Mouse (Mus musculus) central nervous system, embryonic 18 days (tissue): Measurements from ENCODE around the gene Syt12. TPM values are rescaled to one million over a fixed set of nuclear protein-coding genes. Genes with fewer than 3 reads are reported as not detected.

Experiments
- polyA plus RNA-seq: library from polyadenylated mRNA; depleted of rRNA; stranded (reverse); fragments of >200 nt; gene quantifications from 2 replicates; pipeline ENCODE4 v1.2.3, GENCODE M21; 2012; rRNA removed

Syt12 gene
- 3.8 and 4.3 TPM in 2 replicates for polyA plus RNA-seq

DNA sequence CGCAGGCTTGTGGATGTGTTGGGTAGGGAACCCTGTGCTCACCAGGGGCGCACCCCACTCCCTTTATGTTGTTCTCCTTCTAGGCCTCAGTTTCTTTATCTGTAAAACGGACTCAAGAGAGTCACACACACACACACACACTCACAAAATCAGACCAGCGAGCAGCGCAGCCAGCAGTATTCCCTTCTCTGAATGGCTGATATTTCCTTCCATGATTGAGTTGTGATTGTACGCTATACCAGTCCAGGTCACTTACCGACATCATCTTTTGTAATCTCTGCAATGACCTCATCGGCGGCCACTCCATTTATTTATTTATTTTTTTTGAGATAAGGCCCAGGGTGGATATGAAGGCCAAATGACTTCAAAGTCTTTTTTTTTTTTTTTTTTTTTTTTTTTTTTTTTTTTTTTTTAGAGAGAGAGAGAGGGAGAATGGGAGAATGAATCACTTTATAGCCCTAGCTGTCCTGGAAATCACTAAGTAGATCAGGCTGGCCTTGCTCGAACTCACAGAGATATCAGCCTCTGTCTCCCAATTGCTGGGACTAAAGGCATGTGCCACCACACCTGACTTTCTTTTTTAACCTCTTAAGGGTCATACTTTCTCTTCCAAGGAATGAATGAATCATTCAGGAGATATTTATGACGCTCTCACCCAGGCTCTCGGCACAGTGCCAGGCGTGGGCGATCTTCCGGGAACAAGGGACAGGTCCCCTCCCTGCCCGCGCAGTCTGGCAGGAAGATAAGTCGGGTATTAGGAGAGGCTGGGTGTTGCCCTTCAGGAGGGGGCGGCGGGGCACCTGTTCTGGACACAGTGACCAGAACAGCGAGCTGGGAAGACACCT lies at the start of gene Syt12:
Gene Syt12, minus strand, starts transcription at position 103 of the 845 bp plus-strand sequence.

GRCm38 (mm10) chr19:4509986-4510963 lies 33.0 kb upstream of the Syt12 start, which contains the start of gene Pcx:
Gene Pcx, plus strand, starts transcription at chr19:4510472.

DNA sequence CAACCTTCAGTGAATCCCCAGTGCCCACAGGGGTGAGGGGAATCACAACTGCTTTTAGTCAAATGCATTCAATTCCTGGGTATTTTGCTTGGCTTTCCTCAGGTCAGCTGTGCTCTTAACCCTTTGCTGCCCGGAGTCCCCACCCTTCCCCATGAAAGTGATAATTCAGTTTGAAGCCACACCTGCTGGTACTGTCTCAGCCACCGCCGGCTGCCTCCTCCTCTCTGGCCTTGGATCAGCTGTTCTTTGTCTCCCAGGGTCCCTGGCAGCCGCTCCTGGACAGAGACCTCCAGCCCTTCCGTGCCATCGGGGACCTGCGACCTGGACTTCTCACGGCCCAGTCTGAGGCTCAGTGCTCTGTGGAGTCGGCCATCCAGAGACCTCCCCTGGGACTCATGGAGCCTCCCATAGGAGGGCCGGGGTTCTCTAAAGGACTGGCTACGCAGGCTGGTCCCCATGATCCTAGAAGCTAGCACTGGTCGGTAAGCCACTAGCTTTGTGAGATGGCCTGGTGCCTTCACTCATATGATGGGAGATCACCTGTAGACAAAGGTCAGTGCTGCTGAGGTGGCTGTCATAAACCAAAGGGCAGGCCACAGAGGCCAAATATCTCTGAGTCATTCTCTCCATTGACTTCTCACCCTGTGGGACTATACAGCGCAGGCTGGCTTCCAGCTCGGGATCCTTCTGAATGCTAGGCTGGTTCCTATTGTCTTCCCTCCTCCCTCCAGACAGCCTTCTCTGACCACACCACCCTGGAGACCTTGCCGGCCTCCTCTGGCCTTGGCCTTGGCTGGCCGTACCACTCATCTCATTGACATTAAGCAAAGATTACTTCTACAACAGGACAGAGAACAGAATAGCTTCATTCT lies 21.1 kb upstream of the Syt12 start, which contains the start of gene 2010003K11Rik:
Gene 2010003K11Rik, minus strand, starts transcription at position 522 of the 872 bp plus-strand sequence.

DNA sequence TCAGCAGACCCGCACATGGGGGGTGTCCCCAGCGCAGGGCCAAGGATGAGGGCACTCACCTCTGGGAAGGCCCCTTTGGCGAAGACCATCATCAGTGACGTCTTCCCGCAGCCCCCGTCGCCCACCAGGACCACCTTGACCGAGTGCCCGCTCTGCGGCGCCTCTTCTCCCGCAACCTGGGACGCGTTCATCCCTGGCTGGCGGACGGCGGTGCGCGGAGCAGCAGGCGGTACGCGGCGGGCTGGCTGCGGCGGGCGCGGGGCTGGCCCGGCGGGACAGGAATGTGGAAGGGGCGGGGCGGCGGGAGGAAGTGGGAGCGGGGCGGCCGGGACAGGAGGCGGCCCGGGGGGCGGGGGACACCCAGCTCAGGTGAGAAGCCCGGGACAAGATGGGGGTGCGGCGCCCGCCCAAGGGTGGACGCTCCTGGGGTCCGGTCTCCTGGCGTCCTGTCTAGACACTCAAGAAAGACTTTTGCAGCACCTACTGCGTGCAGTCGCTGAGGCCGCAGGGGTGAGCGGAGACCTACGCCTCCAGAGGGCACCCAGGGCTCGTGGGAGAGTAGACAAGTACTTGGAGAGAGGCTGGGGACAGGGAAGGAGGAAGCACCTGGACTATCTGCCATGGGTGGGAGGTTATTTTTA lies 38.0 kb downstream of the Syt12 start, which contains the start of gene Rhod:
Gene Rhod, minus strand, starts transcription at position 272 of the 641 bp plus-strand sequence.

GRCm38 (mm10) chr19:4397798-4398629 lies 79.2 kb downstream of the Syt12 start, which contains the start of gene Kdm2a:
Gene Kdm2a, minus strand, starts transcription at chr19:4398285.

Other genes starting within 250 kb of the Syt12 start
- 29.7 and 31.3 TPM in 2 replicates for gene Pold4, start 245.5 kb downstream of the Syt12 start, polyA plus RNA-seq
- 75.1 and 87.8 TPM in 2 replicates for gene Ssh3, start 208.3 kb downstream of the Syt12 start, polyA plus RNA-seq
- 85.6 and 86.4 TPM in 2 replicates for gene Ankrd13d, start 194.3 kb downstream of the Syt12 start, polyA plus RNA-seq
- 118 and 127 TPM in 2 replicates for gene Grk2, start 171.2 kb downstream of the Syt12 start, polyA plus RNA-seq
- gene Kdm2a, start 79.2 kb downstream of the Syt12 start, polyA plus RNA-seq: 66.0 and 69.0 TPM in 2 replicates
- gene Rhod, start 38.0 kb downstream of the Syt12 start, polyA plus RNA-seq: 2.9 and 3.9 TPM in 2 replicates
- 0.11 TPM in 1 of 2 replicates, not detected in the other for gene 2010003K11Rik, start 21.1 kb upstream of the Syt12 start, polyA plus RNA-seq
- gene Pcx, start 33.0 kb upstream of the Syt12 start, polyA plus RNA-seq: 16.8 and 17.9 TPM in 2 replicates
- gene Lrfn4, start 138.2 kb upstream of the Syt12 start, polyA plus RNA-seq: 70.1 and 75.0 TPM in 2 replicates
- 62.2 and 64.2 TPM in 2 replicates for gene Rce1, start 148.2 kb upstream of the Syt12 start, polyA plus RNA-seq
- gene Gm960, start 221.2 kb upstream of the Syt12 start, polyA plus RNA-seq: 7.5 and 7.7 TPM in 2 replicates
- 36.9 and 40.5 TPM in 2 replicates for gene Sptbn2, start 233.7 kb upstream of the Syt12 start, polyA plus RNA-seq